Mouse (Mus musculus): ENCODE measurements around the gene Adgrv1.
A peak's percentile ranks its signal among the peaks of the same experiment; 100 is the strongest.

Gene Adgrv1

GRCm38 (mm10) chr13:81136652-81137422 is 496.1 kb downstream of the Adgrv1 start:
- DNase-seq (ENCODE audit: low spot score in 2 of 2) = peak; percentile 79 to 87

GRCm38 (mm10) chr13:81135953-81136352 is 497.0 kb downstream of the Adgrv1 start:
- no peak for DNase-seq (ENCODE audit: low spot score in 2 of 2)

- peak in 1 of 2 experiments; percentile 17 for DNase-seq (ENCODE audit: low spot score in 2 of 2)
Observed at GRCm38 (mm10) chr13:81134412-81134811, 498.5 kb downstream of the Adgrv1 start.

GRCm38 (mm10) chr13:81133336-81133735 is 499.6 kb downstream of the Adgrv1 start:
- DNase-seq (ENCODE audit: low spot score in 2 of 2) = no peak

- no peak for DNase-seq (ENCODE audit: low spot score in 2 of 2)
Observed at GRCm38 (mm10) chr13:81132691-81133090, 500.3 kb downstream of the Adgrv1 start.

GRCm38 (mm10) chr13:81131860-81132259 is 501.1 kb downstream of the Adgrv1 start:
- peak; percentile 45 to 48 for DNase-seq (ENCODE audit: low spot score in 2 of 2)

GRCm38 (mm10) chr13:81130742-81131524 is 502.0 kb downstream of the Adgrv1 start:
- no peak for DNase-seq (ENCODE audit: low spot score in 2 of 2)

- DNase-seq (ENCODE audit: low spot score in 2 of 2) = no peak
Observed at GRCm38 (mm10) chr13:81125846-81126245, 507.1 kb downstream of the Adgrv1 start.

- DNase-seq (ENCODE audit: low spot score in 2 of 2) = no peak
Observed at GRCm38 (mm10) chr13:81122238-81122637, 510.7 kb downstream of the Adgrv1 start.

- DNase-seq (ENCODE audit: low spot score in 2 of 2) = no peak
Observed at GRCm38 (mm10) chr13:81110479-81110878, 522.5 kb downstream of the Adgrv1 start.

- DNase-seq (ENCODE audit: low spot score in 2 of 2) = no peak
Observed at GRCm38 (mm10) chr13:81109676-81110075, 523.3 kb downstream of the Adgrv1 start.

- peak; percentile 43 to 48 for DNase-seq (ENCODE audit: low spot score in 2 of 2)
Observed at GRCm38 (mm10) chr13:81108526-81109302, 524.2 kb downstream of the Adgrv1 start.

GRCm38 (mm10) chr13:81107436-81107835 is 525.5 kb downstream of the Adgrv1 start:
- no peak for DNase-seq (ENCODE audit: low spot score in 2 of 2)

GRCm38 (mm10) chr13:81103794-81104193 is 529.2 kb downstream of the Adgrv1 start:
- DNase-seq (ENCODE audit: low spot score in 2 of 2) = peak; percentile 47 to 83

- DNase-seq (ENCODE audit: low spot score in 2 of 2) = no peak
Observed at GRCm38 (mm10) chr13:81096424-81096823, 536.5 kb downstream of the Adgrv1 start.

GRCm38 (mm10) chr13:81094513-81094912 is 538.4 kb downstream of the Adgrv1 start:
- peak; percentile 10 to 19 for DNase-seq (ENCODE audit: low spot score in 2 of 2)

GRCm38 (mm10) chr13:81090051-81090836 is 542.7 kb downstream of the Adgrv1 start:
- no peak for DNase-seq (ENCODE audit: low spot score in 2 of 2)

GRCm38 (mm10) chr13:81086969-81087682 is 545.8 kb downstream of the Adgrv1 start:
- DNase-seq (ENCODE audit: low spot score in 2 of 2) = no peak

GRCm38 (mm10) chr13:81072214-81072613 is 560.7 kb downstream of the Adgrv1 start:
- DNase-seq (ENCODE audit: low spot score in 2 of 2) = no peak

- DNase-seq (ENCODE audit: low spot score in 2 of 2) = no peak
Observed at GRCm38 (mm10) chr13:81051448-81051847, 581.5 kb downstream of the Adgrv1 start.

GRCm38 (mm10) chr13:81050911-81051310 is 582.0 kb downstream of the Adgrv1 start:
- no peak for DNase-seq (ENCODE audit: low spot score in 2 of 2)
